27 mouse cellular contexts compared by ENCODE assay signal in genomic region chr1:164931135-164931534, GRCm38 (mm10). TPM values are rescaled to one million over a fixed set of nuclear protein-coding genes. Genes with fewer than 3 reads are reported as not detected.
A peak's percentile ranks its signal among the peaks of the same experiment; 100 is the strongest.
DNase-seq lines count a peak whose midpoint lies in the region; ATAC-seq and TF ChIP-seq lines count a peak whose summit lies in the region.
"Had no signal": no experiment of that assay in that cellular context is flagged by ENCODE, and none has a peak within 500 bp of the region (broad histone marks: within the 10 kb centered on the region; RNA-seq: fewer than 3 reads in every experiment).

No protein-coding gene starts in this region.

- ATAC-seq in lung, postnatal 0 days = no peak
- ATAC-seq: activated CD4-positive, CD25-positive, alpha-beta regulatory T cell, adult 4 months; forebrain, embryonic 16.5 days; Patski had no signal

- no peak for TF ChIP-seq EP300 in lung, postnatal 0 days (IDR thresholded peaks at IDR 0.05)

- no peak for TF ChIP-seq CTCF in lung, postnatal 0 days (IDR thresholded peaks at IDR 0.05)
- TF ChIP-seq CTCF in cerebellum, adult 2 months (IDR thresholded peaks at IDR 0.05; ENCODE audit: borderline replicate concordance, insufficient read depth, low read depth, low read length) = no peak

- WGBS in lung, postnatal 0 days = 70% methylated on average over 7 of the region's 7 CpGs
- WGBS in cerebellum, adult 2 months = 92% methylated on average over 7 of the region's 7 CpGs

- peak; percentile 57 for DNase-seq in lung, postnatal 0 days (ENCODE audit: low spot score)
- DNase-seq in lung, postnatal 4 days = no peak
- DNase-seq in frontal cortex, postnatal 36 days (ENCODE audit: low spot score in 2 of 2) = peak; percentile 20 to 69
- DNase-seq in layer of hippocampus, postnatal 14 days (ENCODE audit: low spot score in 2 of 2) = peak; percentile 14 to 36
- peak; percentile 26 to 61 for DNase-seq in right cerebral cortex, postnatal 10 days (ENCODE audit: low spot score in 2 of 2)
- no peak for DNase-seq in kidney, postnatal 10 days
- DNase-seq in thymus, postnatal 14 days = no peak
- DNase-seq in cerebellum, adult 2 months = no peak
- DNase-seq: adrenal gland, postnatal 25 days; cerebellum, adult 9-10 months; gastrocnemius, postnatal 14 days; heart, postnatal 10 days; kidney, adult 11 months; kidney, postnatal 25 days; lung, postnatal 14 days had no signal

- no peak overlapping the region for H3K9ac ChIP-seq in lung, postnatal 0 days (replicated peaks; ENCODE audit: low read depth)
- H3K9ac ChIP-seq: embryonic facial prominence, embryonic 12.5 days; hindbrain, embryonic 15.5 days; neural tube, embryonic 13.5 days; stomach, embryonic 15.5 days had no signal

- H3K4me2 ChIP-seq in lung, postnatal 0 days (replicated peaks; ENCODE audit: low read depth, low read length) = no peak overlapping the region
- H3K4me2 ChIP-seq: embryonic facial prominence, embryonic 12.5 days; hindbrain, embryonic 15.5 days; liver, embryonic 11.5 days; midbrain, embryonic 11.5 days; neural tube, embryonic 13.5 days; stomach, embryonic 15.5 days had no signal

- no peak overlapping the region for H3K4me3 ChIP-seq in lung, postnatal 0 days (ENCODE audit: low read depth, low read length)
- no peak overlapping the region for H3K4me3 ChIP-seq in cerebellum, adult 2 months (replicated peaks; ENCODE audit: insufficient read depth, low read depth, low read length)
- H3K4me3 ChIP-seq: embryonic facial prominence, embryonic 12.5 days; hindbrain, embryonic 15.5 days; limb, embryonic 10.5 days; neural tube, embryonic 13.5 days; stomach, embryonic 15.5 days had no signal

- H3K27ac ChIP-seq in lung, postnatal 0 days (ENCODE audit: low read length) = no peak overlapping the region
- H3K27ac ChIP-seq in cerebellum, adult 2 months (ENCODE audit: insufficient read depth, low read length) = no peak overlapping the region
- H3K27ac ChIP-seq: embryonic facial prominence, embryonic 12.5 days; hindbrain, embryonic 15.5 days; limb, embryonic 10.5 days; neural tube, embryonic 13.5 days; stomach, embryonic 15.5 days had no signal

- H3K9me3 ChIP-seq in lung, postnatal 0 days (ENCODE audit: low read length) = no peaks in the 10 kb centered on the region
- H3K9me3 ChIP-seq: embryonic facial prominence, embryonic 12.5 days; hindbrain, embryonic 15.5 days; limb, embryonic 10.5 days; stomach, embryonic 15.5 days had no signal

- no peaks in the 10 kb centered on the region for H3K4me1 ChIP-seq in lung, postnatal 0 days (ENCODE audit: insufficient read depth, low read depth, low read length)
- H3K4me1 ChIP-seq in cerebellum, adult 2 months (ENCODE audit: control insufficient read depth, insufficient read depth, low read length) = no peaks in the 10 kb centered on the region; the same call in 1 of the 2 replicates
- H3K4me1 ChIP-seq: embryonic facial prominence, embryonic 12.5 days; hindbrain, embryonic 15.5 days; limb, embryonic 10.5 days; neural tube, embryonic 13.5 days; stomach, embryonic 15.5 days had no signal

- H3K36me3 ChIP-seq in lung, postnatal 0 days (ENCODE audit: insufficient read depth, low read length) = no peaks in the 10 kb centered on the region
- H3K36me3 ChIP-seq: embryonic facial prominence, embryonic 12.5 days; hindbrain, embryonic 15.5 days; limb, embryonic 10.5 days; neural tube, embryonic 13.5 days; stomach, embryonic 15.5 days had no signal

- H3K27me3 ChIP-seq in lung, postnatal 0 days (replicated peaks; ENCODE audit: insufficient read depth, low read length) = no peaks in the 10 kb centered on the region
- no peaks in the 10 kb centered on the region for H3K27me3 ChIP-seq in cerebellum, adult 2 months (ENCODE audit: control insufficient read depth, insufficient read depth, low read length)
- H3K27me3 ChIP-seq: embryonic facial prominence, embryonic 12.5 days; hindbrain, embryonic 15.5 days; neural tube, embryonic 13.5 days; stomach, embryonic 15.5 days had no signal

- TF ChIP-seq POLR2A in cerebellum, adult 2 months (IDR thresholded peaks at IDR 0.05; ENCODE audit: borderline replicate concordance, insufficient read depth, low read length) = no peak

RNA-seq across cellular contexts. Expression of gene Xcl1, which starts 4.2 kb away (rescaled TPM):
- not detected in 2 replicates for polyA plus RNA-seq in lung, postnatal 0 days (2015; fragmentation: Nextera tagmentation; extraction: Ambion mirVana)
- total RNA-seq in layer of hippocampus, postnatal 14 days (2021) = not detected
- polyA plus RNA-seq in cerebellum, adult 2 months (2012; rRNA removed) = not detected in 2 replicates
- total RNA-seq: adrenal gland, postnatal 25 days; gastrocnemius, postnatal 14 days; heart, postnatal 10 days had no signal
- polyA plus RNA-seq: C2C12; cortical plate, adult 2 months; embryonic facial prominence, embryonic 12.5 days; forebrain, embryonic 16.5 days; hindbrain, embryonic 15.5 days; limb, embryonic 10.5 days; liver, embryonic 11.5 days; midbrain, embryonic 11.5 days; neural tube, embryonic 13.5 days; Patski; stomach, embryonic 15.5 days had no signal

Comparison
In these comparisons a context has a peak if more than half of its experiments do, and no peak if none do; other contexts are left out.
1. DNase-seq: peak in lung, postnatal 0 days (single experiment), frontal cortex, postnatal 36 days (2 of 2), layer of hippocampus, postnatal 14 days (2 of 2) and right cerebral cortex, postnatal 10 days (2 of 2); none in lung, postnatal 4 days (0 of 2), kidney, postnatal 10 days (single experiment), thymus, postnatal 14 days (single experiment) and cerebellum, adult 2 months (0 of 2).